Mouse (Mus musculus) A20 (cell line): ENCODE results near the gene Cckbr.

ENCODE experiments used
- DNase-seq: peaks from one replicate; pipeline ENCODE4 v3.0.0-alpha.2; 2011; ENCODE audit warnings: low read depth, low spot score

Cckbr gene

GRCm38 (mm10) chr7:105497881-105498280 lies 72.3 kb downstream of the Cckbr start:
- DNase-seq: no peak

- peak; percentile 52 for DNase-seq
These were observed 73.4 kb downstream of the Cckbr start for GRCm38 (mm10) chr7:105498854-105499492.

GRCm38 (mm10) chr7:105499676-105500075 lies 74.1 kb downstream of the Cckbr start:
- DNase-seq: no peak

- no peak for DNase-seq
These were observed 76.5 kb downstream of the Cckbr start for GRCm38 (mm10) chr7:105501984-105502383.

GRCm38 (mm10) chr7:105507257-105507656 lies 81.7 kb downstream of the Cckbr start:
- DNase-seq: no peak

GRCm38 (mm10) chr7:105510143-105510542 lies 84.6 kb downstream of the Cckbr start:
- no peak for DNase-seq

- no peak for DNase-seq
These were observed 88.3 kb downstream of the Cckbr start for GRCm38 (mm10) chr7:105513845-105514291.

GRCm38 (mm10) chr7:105514561-105514960 lies 89.0 kb downstream of the Cckbr start:
- no peak for DNase-seq

GRCm38 (mm10) chr7:105515178-105515577 lies 89.6 kb downstream of the Cckbr start:
- peak; percentile 63 for DNase-seq

- DNase-seq: no peak
These were observed 91.3 kb downstream of the Cckbr start for GRCm38 (mm10) chr7:105516669-105517360.

GRCm38 (mm10) chr7:105519336-105519735 lies 93.8 kb downstream of the Cckbr start:
- no peak for DNase-seq

- DNase-seq: no peak
These were observed 94.2 kb downstream of the Cckbr start for GRCm38 (mm10) chr7:105519771-105520170.

- no peak for DNase-seq
These were observed 94.7 kb downstream of the Cckbr start for GRCm38 (mm10) chr7:105520201-105520600.
